Mouse (Mus musculus) stomach, postnatal 0 days (tissue): ENCODE measurements around the gene Pigm. TPM values are rescaled to one million over a fixed set of nuclear protein-coding genes. Genes with fewer than 3 reads are reported as not detected.
A peak's percentile ranks its signal among the peaks of the same experiment; 100 is the strongest.

Source experiments
- ATAC-seq: fragments of 200-750 bp; cut with Nextera tagmentation; 2 replicates; pipeline ENCODE4 v1.8.0; 2017; ENCODE audit not compliant: low FRiP score, low TSS enrichment
- DNase-seq: peaks from one replicate; pipeline ENCODE4 v3.0.0-alpha.2; 2016; ENCODE audit warnings: low spot score
- H3K27ac ChIP-seq: fragments of 300-500 bp; sonication (generic); replicated peaks from 2 replicates; pipeline ENCODE4 v1.5.1; 2014; ENCODE audit warnings: mild to moderate bottlenecking, control low read depth
- H3K27me3 ChIP-seq: fragments of 300-500 bp; sonication (generic); 2 replicates; pipeline ENCODE4 v1.6.1; 2014; ENCODE audit warnings: low read length; ENCODE audit not compliant: control insufficient read depth, insufficient read depth
- H3K36me3 ChIP-seq: fragments of 300-500 bp; sonication (generic); 2 replicates; pipeline ENCODE4 v1.6.1; 2014; ENCODE audit warnings: low read length, mixed read lengths; ENCODE audit not compliant: control insufficient read depth, insufficient read depth
- H3K4me1 ChIP-seq: fragments of 300-500 bp; sonication (generic); replicated peaks from 2 replicates; pipeline ENCODE4 v1.6.1; 2014; ENCODE audit warnings: antibody characterized with exemption; ENCODE audit not compliant: control insufficient read depth, insufficient read depth
- H3K4me2 ChIP-seq: fragments of 300-500 bp; sonication (generic); replicated peaks from 2 replicates; pipeline ENCODE4 v1.6.1; 2014; ENCODE audit warnings: low read depth, mild to moderate bottlenecking, control low read depth, moderate library complexity
- H3K4me3 ChIP-seq: fragments of 300-500 bp; sonication (generic); 2 replicates; pipeline ENCODE4 v1.5.1; 2014; ENCODE audit warnings: low read depth, low read length, control low read depth
- H3K9ac ChIP-seq: fragments of 300-500 bp; sonication (generic); 2 replicates; pipeline ENCODE4 v1.6.1; 2014; ENCODE audit warnings: mild to moderate bottlenecking, low read length, control low read depth, mixed read lengths
- H3K9me3 ChIP-seq: fragments of 300-500 bp; sonication (generic); 2 replicates; pipeline ENCODE4 v1.6.1; 2016; ENCODE audit warnings: low read length; ENCODE audit not compliant: control insufficient read depth
- CTCF ChIP-seq: IDR thresholded peaks from 2 replicates; pipeline ENCODE4 v1.5.1; 2016; ENCODE audit warnings: antibody characterized with exemption, low read depth, mild to moderate bottlenecking, moderate library complexity
- EP300 ChIP-seq: optimal IDR thresholded peaks from 2 replicates; pipeline ENCODE3; 2016; ENCODE audit warnings: antibody characterized with exemption
- WGBS: fragments of 180-500 bp; shearing (Covaris S2); extraction: QIAGEN DNeasy Blood & Tissue Kit; methylation state at CpG from one replicate; pipeline ENCODE4 v1.1.7; 2014; 5-methylcytosine and 5-hydroxymethylcytosine counted together
- polyA plus RNA-seq: library from polyadenylated mRNA; unstranded; fragments of >200 nt; fragmentation: Nextera tagmentation; extraction: Ambion mirVana; gene quantifications from 2 replicates; pipeline ENCODE4 v1.2.1, GENCODE M21; 2015

The Pigm gene
- polyA plus RNA-seq, 1 experiment from 2014 or later = 3.6 TPM

GRCm38 (mm10) chr1:172382090-172382489, 5.7 kb downstream of the Pigm start:
- DNase-seq = no peak
- Histone ChIP-seq H3K36me3 (no peaks in the 10 kb centered on the region; the same call in 1 of the 2 replicates), H3K9me3 (no peaks in the 10 kb centered on the region), H3K4me1 (0 out of 2 replicates have a peak, but pooled peaks cover 4% of the 10 kb centered on the region), H3K9ac (no peak overlapping the region), H3K27me3 (no peaks in the 10 kb centered on the region), H3K27ac (no peak overlapping the region), H3K4me2 (no peak overlapping the region), H3K4me3 (no peak overlapping the region)
- 98% methylated on average over 1 of the region's 1 CpGs for WGBS
- no peak for ATAC-seq
- TF ChIP-seq CTCF (no peak), EP300 (no peak)

DNA sequence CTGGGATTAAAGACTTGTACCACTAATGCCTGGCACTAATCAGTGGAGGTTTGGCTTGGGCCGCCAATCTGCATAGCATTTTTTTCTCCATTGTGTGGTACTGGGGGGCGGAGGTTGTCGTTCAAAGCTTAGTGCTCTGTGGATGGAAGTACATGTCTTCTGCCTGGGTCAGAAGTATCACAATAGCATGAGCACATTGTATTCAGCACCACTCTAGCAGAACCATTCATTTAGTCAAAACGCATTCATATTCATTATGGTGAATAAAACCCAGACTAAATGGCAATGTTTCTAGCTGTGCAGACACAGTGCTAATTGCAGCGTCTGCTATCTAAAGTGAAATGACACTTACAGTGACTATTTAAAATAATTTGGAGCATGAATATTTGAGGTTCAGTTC, 10.9 kb downstream of the Pigm start:
- Histone ChIP-seq H3K27ac (no peak overlapping the region), H3K9me3 (no peaks in the 10 kb centered on the region), H3K4me1 (no peaks in the 10 kb centered on the region), H3K4me3 (no peak overlapping the region), H3K9ac (no peak overlapping the region), H3K36me3 (no peaks in the 10 kb centered on the region), H3K4me2 (no peak overlapping the region), H3K27me3 (no peaks in the 10 kb centered on the region)
- no peak for ATAC-seq
- TF ChIP-seq CTCF (no peak), EP300 (no peak)
- no peak for DNase-seq
- WGBS = 86% methylated on average over 5 of the region's 5 CpGs

DNA sequence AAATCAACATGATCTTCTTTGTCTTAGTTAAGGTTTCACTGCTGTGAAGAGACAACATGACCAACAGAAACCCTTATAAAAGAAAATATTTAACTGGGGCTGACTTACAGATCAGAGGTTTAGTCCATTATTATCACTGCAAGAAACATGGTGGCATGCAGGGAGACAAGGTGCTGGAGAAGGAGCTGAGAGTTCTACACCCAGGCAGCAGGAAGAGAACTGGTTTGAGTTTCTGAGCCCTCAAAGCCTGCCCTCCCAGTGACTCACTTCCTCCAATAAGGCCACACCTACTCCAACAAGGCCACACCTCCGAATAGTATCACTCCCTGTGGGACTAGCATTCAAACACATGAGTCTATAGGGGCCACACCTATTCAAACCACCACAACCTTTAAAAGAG, 14.4 kb downstream of the Pigm start:
- WGBS = 22% methylated on average over 1 of the region's 1 CpGs

GRCm38 (mm10) chr1:172391807-172392581, 15.6 kb downstream of the Pigm start:
- Histone ChIP-seq H3K36me3 (no peaks in the 10 kb centered on the region), H3K9me3 (no peaks in the 10 kb centered on the region), H3K9ac (0 out of 2 replicates have a peak overlapping the region, but pooled peaks have one; percentile 23), H3K4me1 (no peaks in the 10 kb centered on the region), H3K4me2 (0 out of 2 replicates have a peak overlapping the region, but pooled peaks have one; percentile 29), H3K27ac (no peak overlapping the region), H3K27me3 (no peaks in the 10 kb centered on the region), H3K4me3 (no peak overlapping the region)
- DNase-seq = peak; percentile 52
- TF ChIP-seq EP300 (no peak), CTCF (no peak)
- WGBS = 17% methylated on average over 20 of the region's 20 CpGs
- no peak for ATAC-seq

More for the DNA sequence above, 14.4 kb downstream of the Pigm start:
- H3K9me3 ChIP-seq = no peaks in the 10 kb centered on the region
- H3K4me2 ChIP-seq = no peak overlapping the region
- H3K27me3 ChIP-seq = no peaks in the 10 kb centered on the region
- no peak overlapping the region for H3K4me3 ChIP-seq
- H3K9ac ChIP-seq = no peak overlapping the region
- H3K4me1 ChIP-seq = no peaks in the 10 kb centered on the region
- DNase-seq (peak; percentile 57), ATAC-seq (peak; percentile 94)
- TF ChIP-seq CTCF (no peak), EP300 (no peak)
- no peaks in the 10 kb centered on the region for H3K36me3 ChIP-seq
- H3K27ac ChIP-seq = peak overlapping the region; percentile 53

DNA sequence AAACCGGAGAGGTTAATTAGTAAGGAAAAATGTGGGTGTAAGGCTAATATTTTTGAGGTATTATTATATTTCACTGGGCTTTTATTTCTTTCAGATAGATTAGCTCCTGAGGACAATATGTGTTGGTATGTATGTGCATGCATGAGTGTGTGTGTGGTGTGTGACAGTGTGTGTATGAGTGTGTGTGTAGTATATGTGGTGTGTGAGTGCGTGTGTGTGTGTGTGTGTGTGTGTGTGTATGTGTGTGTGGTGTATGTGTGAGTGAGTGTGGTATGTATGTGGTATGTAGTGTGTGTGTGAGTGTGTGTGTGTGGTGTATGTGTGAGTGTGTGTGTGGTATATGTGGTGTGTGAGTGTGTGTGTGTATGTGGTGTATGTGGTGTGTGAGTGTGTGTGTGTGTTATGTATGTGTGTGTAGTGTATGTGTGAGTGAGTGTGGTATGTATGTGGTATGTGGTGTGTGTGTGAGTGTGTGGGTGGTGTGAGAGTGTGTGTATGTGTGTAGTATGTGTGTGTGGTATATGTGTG, 16.4 kb downstream of the Pigm start:
- H3K4me2 ChIP-seq = no peak overlapping the region
- no peak overlapping the region for H3K27ac ChIP-seq
- H3K27me3 ChIP-seq = no peaks in the 10 kb centered on the region
- no peak for TF ChIP-seq EP300
- TF ChIP-seq CTCF = no peak
- no peaks in the 10 kb centered on the region for H3K9me3 ChIP-seq
- no peaks in the 10 kb centered on the region for H3K4me1 ChIP-seq
- H3K9ac ChIP-seq = no peak overlapping the region
- no peak overlapping the region for H3K4me3 ChIP-seq
- no peak for ATAC-seq
- 86% methylated on average over 2 of the region's 2 CpGs for WGBS
- no peak for DNase-seq
- H3K36me3 ChIP-seq = no peaks in the 10 kb centered on the region

DNA sequence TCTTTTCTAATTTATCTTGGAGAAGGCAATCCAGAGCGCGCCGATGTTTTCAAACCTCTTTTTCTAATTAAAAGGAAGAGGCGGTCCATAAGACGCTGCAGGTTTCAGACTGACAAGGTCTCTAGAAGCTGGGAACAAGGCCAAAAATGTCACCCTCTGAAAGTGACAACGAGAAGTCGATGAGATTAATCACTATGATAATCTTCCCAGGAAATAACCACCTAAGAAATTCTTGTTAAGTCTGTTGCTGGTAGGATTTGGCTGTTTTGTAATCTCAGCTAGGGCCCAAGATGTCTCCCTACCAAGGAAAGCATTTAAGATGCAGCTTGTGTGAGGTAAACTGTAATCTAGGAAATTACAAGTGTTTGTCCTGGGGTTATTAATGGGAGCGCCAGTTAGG, 17.4 kb downstream of the Pigm start:
- H3K9me3 ChIP-seq = no peaks in the 10 kb centered on the region
- H3K27ac ChIP-seq = no peak overlapping the region
- no peaks in the 10 kb centered on the region for H3K4me1 ChIP-seq
- 57% methylated on average over 8 of the region's 8 CpGs for WGBS
- no peak overlapping the region for H3K4me2 ChIP-seq
- ATAC-seq (no peak), DNase-seq (no peak)
- no peaks in the 10 kb centered on the region for H3K36me3 ChIP-seq
- TF ChIP-seq EP300 (no peak), CTCF (no peak)
- H3K27me3 ChIP-seq = no peaks in the 10 kb centered on the region
- no peak overlapping the region for H3K9ac ChIP-seq
- no peak overlapping the region for H3K4me3 ChIP-seq
